Mouse (Mus musculus): ENCODE data around the gene Tmem119.

Gene Tmem119

DNA sequence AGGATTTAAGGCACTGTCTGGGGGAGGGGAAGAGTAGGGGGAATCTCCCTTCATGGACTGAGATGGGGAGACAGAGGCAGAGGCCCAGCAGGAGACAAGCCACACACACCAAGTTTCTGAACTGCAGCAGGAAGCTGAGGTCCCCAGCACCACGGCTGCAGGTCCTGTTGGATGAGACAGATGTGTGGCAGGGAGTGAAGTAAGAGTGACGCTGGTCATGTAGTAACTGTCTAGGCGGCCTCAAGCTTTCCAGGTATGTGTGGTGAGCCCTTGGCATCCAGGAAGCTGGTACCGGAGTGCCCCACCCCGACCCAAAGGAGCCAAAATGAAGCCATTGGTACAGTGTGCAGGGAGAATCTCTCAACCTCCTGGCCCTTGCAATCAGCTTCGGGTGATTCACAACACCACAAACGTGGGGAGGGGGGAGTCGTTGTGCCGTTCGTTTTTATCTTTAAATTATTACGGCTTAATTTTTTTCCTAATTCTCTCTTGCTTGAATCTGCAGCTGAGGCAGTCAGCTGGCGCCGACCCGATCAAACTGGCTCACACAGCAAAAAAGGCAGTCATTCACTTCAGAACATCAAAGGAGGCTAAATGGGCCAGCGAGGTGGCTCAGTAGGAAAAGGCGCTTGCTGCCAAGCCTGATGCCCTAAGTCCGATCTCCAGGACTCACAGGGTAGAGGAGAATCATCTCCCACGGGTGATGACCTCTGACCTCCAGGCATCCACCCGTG is 3.0 kb downstream of the Tmem119 start:
- in situ Hi-C loops (cut with MboI; ENCODE audit: unreplicated experiment in 2 of 2): loop anchor here (25.0 kb wide), 3 partner anchors 790 to 1535 kb away; partner anchors contain the start of genes Cryba4 (in 1 of the 2), Crybb1 (in 1 of the 2) and Tpst2 (in 1 of the 2)

DNA sequence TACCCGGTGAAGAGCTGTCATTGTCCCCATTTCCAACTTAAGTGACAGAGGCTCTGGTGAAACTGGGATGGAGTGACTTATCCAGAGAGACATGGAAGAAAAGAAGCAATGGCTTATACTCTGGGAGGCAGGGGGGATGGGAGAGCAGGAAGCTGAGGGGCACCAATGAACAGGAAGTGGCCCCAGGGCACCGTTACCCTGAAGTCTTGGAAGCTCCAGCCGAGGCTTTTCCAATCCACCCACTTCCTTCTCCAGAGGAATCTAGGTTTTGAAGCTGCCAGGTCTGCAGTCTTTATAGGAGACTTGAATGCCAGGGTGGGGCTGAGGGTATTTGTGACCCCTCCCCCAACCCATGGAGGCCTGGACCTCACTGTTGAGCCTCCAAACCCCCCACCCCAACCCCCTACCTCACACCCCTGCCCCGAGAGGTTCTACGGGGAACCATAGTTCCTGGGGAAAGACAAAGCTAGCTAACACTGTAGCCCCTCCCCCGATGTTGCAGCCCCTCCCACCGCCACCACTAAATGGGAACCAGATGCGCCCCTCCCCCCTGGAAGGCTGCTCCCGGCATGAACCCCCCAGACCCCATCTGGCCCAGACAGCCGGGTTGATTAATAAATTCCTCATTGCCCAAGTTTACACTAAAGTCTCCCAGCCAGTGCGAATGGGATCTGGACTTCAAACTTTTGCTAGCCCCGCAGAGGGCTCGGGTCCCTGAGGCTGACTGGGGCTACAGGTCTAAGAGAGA is 3.7 kb downstream of the Tmem119 start:
- in situ Hi-C loops (cut with MboI; ENCODE audit: unreplicated experiment in 2 of 2): loop anchor here (25.0 kb wide), 3 partner anchors 791 to 1534 kb away; partner anchors contain the start of genes Cryba4 (in 1 of the 2), Crybb1 (in 1 of the 2) and Tpst2 (in 1 of the 2)

DNA sequence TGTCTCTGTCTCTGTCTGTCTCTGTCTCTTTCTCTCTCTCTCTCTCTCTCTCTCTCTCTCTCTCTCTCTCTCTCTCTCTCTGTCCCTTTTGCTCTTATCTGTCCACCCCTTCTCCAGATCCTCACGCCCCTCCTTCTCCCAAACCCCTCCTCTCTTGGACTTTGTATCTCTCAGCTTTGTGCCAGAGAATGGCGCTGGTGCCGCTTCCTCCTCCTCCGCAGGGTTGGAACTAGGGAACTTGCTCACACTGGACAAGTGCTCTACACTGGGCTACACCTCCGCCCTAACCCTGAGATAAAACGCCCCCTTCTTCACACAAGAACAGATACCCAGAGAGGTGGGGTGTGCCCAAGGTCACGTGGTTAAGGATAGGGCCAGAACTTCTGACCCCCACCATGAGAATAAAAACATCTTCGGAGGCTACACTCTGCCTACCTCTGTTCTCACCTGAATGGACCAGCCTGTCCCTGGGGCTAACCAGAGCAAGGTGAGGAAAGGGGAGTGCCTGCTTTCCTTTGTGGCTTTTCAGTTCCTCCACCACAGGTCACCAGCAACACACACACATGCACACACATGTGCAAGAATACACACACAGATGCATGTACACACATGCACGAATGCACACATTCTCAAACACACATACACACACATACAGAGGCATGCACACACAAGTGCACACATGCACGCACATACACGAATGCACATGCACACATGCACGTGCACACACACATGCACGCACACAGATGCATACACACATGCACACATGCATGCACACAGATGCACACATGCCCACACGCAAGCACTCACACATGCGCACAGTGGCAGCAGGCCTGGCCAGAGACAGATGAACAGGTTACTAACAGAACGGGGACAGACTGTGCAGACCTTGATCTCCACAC is 8.9 kb downstream of the Tmem119 start:
- in situ Hi-C loops (cut with MboI; ENCODE audit: unreplicated experiment in 2 of 2): loop anchor here (25.0 kb wide), 3 partner anchors 796 to 1529 kb away; partner anchors contain the start of genes Cryba4 (in 1 of the 2), Crybb1 (in 1 of the 2) and Tpst2 (in 1 of the 2)

DNA sequence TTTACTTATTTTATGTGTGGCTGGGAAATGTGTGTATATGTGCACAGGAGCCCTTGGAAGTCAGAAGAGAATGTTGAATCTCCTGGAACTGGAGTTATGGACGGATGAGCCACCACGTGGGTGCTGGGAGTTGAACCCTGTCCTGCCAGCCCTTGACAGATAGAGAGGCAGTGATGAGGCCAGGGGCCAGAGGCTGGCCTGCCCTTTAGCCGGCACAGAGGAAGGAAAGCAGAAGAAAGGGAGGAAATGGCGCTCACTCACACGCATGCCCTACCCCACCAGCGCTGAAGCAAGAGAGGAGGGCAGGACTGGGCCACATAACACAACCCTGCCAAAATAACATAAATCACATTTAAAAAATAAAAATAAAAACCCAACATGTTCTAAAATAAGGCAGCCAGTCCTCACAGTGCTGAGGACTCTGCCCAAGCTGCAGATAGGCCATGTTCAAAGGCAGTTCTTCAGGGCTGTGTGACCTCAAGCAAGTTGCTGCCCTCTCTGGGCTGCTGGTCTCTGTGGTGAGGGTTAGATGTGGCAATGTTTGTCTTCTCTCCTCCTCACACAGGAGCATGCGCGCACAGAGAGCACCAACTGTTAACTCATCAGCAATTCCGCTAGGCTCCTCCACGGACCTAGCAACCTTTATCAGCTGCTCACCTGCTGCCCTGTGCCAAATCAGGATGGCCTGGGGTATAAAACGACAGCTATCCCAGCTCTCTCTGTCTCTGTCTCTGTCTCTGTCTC is 9.7 kb downstream of the Tmem119 start:
- in situ Hi-C loops (cut with MboI; ENCODE audit: unreplicated experiment in 2 of 2): loop anchor here (25.0 kb wide), 3 partner anchors 797 to 1528 kb away; partner anchors contain the start of genes Cryba4 (in 1 of the 2), Crybb1 (in 1 of the 2) and Tpst2 (in 1 of the 2)

DNA sequence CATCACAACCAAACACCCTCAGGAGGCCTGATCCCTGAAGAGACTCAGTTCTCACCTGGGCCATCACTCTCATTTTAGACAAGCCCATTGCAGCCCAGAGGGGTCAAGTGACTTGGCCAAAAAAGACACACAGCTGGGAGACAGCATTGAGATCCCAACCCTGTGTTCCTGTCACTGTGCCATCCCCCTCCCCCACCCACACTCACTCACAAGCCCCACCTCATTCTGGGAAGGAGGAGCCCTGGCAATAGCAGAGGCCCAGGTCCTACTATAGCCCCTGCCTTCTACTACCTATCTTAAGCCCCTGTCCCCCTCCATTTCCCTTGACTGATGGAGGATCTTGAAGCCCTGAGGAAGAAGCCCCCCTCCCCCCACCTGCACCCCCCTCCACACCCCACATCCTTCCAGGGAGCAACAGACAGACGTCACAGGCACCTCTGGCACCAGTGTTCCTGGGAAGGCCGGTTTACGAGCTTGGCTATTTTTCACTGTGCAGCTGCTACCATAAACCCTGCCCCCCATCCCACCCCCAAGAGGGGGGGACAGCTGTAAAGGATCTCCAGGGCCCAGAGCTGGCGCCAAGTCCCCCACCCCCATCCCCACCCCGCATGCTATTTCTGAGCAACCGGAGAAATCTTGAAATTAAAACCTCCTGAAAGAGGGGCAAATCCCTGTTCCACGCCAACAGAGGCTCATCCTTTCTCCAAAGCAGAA is 11.1 kb downstream of the Tmem119 start:
- in situ Hi-C loops (cut with MboI; ENCODE audit: unreplicated experiment in 2 of 2): loop anchor here (25.0 kb wide), 3 partner anchors 798 to 1527 kb away; partner anchors contain the start of genes Cryba4 (in 1 of the 2), Crybb1 (in 1 of the 2) and Tpst2 (in 1 of the 2)

DNA sequence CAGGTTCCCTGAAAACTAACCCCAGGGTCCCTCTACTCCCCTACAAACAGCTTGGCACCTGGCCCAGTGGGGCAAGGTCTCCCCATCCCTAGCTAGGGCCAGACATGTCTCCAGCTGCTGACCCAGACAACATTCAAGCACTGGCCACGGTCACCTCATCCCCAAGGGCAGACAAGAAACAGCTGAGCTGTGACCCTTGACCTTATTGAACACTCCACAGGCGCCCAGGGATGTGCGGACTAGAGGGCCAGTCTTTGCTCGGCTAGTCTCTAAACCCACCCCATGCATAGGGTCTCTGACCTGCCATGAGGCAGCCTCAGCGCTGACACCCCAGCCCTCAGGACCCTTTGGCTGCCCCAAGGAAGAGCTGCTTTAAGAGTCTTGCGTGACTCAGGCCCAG is 11.7 kb downstream of the Tmem119 start:
- in situ Hi-C loops (cut with MboI; ENCODE audit: unreplicated experiment in 2 of 2): loop anchor here (25.0 kb wide), 3 partner anchors 799 to 1526 kb away; partner anchors contain the start of genes Cryba4 (in 1 of the 2), Crybb1 (in 1 of the 2) and Tpst2 (in 1 of the 2)

DNA sequence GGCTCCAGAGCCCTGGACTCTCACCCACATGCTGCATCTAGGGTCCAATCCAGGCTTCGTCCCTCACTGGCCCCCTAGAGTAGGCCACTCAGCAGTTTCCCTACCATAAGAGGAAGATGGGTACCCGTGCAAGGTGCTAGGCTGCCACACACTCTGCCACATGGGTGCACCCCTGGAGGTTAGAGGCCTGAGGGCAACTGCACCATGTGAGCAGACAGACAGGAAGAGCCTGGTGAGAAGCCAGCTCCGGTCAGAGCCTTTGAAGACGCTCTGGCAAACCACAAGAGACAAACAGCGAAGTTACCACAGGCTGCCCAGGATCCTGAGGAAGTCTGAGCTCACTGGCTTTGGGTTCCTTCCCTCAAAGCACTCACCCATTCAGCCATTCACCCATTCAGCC is 13.3 kb downstream of the Tmem119 start:
- in situ Hi-C loops (cut with MboI; ENCODE audit: unreplicated experiment in 2 of 2): loop anchor here (25.0 kb wide), 3 partner anchors 800 to 1525 kb away; partner anchors contain the start of genes Cryba4 (in 1 of the 2), Crybb1 (in 1 of the 2) and Tpst2 (in 1 of the 2)

DNA sequence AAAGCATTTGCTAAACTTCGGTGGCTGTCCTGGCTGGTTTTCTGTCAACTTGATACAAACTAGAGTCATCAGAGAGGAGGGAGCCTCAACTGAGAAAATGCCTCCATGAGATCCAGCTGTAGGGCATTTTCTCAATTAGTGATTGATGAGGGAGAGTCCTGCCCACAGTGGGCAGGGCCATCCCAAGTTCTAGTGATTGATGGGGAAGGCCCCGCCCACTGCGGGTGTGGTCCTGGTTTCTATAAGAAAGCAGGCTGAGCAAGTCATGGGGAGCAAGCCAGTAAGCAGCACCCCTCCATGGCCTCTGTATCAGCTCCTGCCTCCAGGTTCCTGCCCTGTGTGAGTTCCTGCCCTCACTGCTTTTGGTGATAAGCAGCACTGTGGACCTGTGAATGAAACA is 16.2 kb downstream of the Tmem119 start:
- in situ Hi-C loops (cut with MboI; ENCODE audit: unreplicated experiment in 2 of 2): loop anchor here (25.0 kb wide), 3 partner anchors 803 to 1522 kb away; partner anchors contain the start of genes Cryba4 (in 1 of the 2), Crybb1 (in 1 of the 2) and Tpst2 (in 1 of the 2)

DNA sequence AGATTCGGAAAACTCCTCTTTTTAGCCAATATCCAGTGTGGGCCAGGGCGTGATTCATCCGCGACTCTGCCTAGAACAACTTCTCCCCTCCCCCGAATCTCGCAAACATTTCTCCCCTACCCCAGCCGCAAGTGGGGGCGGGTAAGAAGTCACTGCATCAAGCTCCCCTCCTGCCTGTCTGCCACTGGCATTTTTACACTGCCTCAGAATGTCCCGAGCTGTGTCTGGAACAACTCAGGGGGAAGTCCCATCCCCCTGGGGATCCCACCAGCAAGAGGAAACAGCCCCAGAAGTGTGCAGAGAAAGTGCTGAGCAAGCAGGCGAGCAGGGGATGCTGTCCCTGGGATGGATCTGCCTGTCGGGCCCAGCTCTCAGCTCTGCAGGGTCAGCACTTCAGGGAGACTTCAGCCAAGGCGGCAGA is 16.7 kb downstream of the Tmem119 start:
- in situ Hi-C loops (cut with MboI; ENCODE audit: unreplicated experiment in 2 of 2): loop anchor here (25.0 kb wide), 3 partner anchors 804 to 1521 kb away; partner anchors contain the start of genes Cryba4 (in 1 of the 2), Crybb1 (in 1 of the 2) and Tpst2 (in 1 of the 2)

DNA sequence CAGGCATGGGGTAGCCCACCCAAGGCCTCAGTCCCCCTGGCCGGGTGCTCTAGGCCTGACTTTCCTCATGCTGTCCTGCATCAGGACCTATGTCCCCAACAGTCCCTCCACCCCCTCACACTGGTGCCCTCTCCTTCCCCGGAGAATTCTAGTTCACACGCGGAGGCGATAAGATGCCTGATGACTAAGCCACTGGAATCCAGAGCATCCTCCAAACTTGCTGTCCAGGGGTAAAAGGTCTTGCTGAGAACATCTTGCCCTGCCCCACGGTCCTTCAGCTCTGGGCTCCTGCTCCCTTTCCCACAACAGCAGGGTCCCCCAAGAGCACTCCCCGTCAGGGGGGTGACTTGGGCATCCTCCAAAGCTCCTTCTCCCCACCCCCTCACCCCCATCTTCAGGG is 17.7 kb downstream of the Tmem119 start:
- in situ Hi-C loops (cut with MboI; ENCODE audit: unreplicated experiment in 2 of 2): loop anchor here (25.0 kb wide), 3 partner anchors 805 to 1520 kb away; partner anchors contain the start of genes Cryba4 (in 1 of the 2), Crybb1 (in 1 of the 2) and Tpst2 (in 1 of the 2)

DNA sequence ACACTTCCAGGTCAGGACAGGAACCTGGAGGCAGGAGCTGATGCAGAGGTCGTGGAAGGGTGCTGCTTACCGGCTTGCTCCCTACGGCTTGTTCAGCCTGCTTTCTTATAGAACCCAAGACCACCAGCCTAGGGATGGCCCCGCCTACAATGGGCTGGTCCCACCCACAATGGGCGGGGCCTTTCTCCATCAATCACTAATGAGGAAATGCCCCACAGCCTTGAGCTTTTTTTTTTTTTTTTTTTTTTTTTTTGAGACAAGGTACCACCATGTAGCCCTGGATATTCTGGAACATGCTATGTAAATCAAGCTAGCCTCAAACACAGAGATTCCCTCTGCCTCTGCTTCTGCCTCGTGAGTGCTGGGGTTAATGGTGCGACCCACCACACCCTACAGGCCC is 18.4 kb downstream of the Tmem119 start:
- in situ Hi-C loops (cut with MboI; ENCODE audit: unreplicated experiment in 2 of 2): loop anchor here (25.0 kb wide), 3 partner anchors 805 to 1520 kb away; partner anchors contain the start of genes Cryba4 (in 1 of the 2), Crybb1 (in 1 of the 2) and Tpst2 (in 1 of the 2)

DNA sequence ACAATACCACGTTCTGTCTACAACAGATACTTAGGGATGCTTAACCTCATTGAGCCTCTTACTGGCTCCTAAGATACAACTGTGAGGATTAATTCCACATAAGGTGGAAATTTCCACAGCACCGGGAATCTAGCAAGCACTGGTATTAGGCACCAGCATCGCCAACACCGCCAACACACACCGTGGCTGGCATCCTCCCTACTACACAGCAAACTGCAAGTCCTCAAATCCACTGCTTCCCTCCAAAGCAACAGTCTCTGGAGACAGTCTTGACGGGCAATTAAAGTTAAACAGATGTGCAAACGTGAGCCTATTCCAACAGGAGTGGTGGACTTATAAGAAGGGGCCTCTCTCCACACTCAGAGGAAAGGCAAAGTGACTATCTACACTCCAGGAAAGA is 19.1 kb downstream of the Tmem119 start:
- in situ Hi-C loops (cut with MboI; ENCODE audit: unreplicated experiment in 2 of 2): loop anchor here (25.0 kb wide), 3 partner anchors 806 to 1519 kb away; partner anchors contain the start of genes Cryba4 (in 1 of the 2), Crybb1 (in 1 of the 2) and Tpst2 (in 1 of the 2)

DNA sequence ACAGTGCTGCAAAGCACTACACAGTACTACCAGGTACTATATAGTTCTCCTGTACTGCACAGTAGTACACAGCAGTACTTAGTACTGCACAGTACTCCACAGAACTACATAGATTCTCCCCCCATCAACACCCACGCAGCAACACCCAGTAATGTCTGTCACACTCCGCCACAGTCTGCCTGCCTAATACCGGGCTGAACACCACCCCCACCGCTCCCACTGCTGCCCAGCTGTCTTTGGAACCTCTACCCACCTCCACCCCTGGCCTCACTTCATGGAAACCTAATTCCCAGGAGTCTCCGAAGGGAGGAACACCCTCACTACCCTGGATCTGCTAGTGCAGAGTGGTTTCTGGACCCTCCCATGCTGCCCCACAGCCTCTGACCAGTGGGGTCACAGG is 19.6 kb downstream of the Tmem119 start:
- in situ Hi-C loops (cut with MboI; ENCODE audit: unreplicated experiment in 2 of 2): loop anchor here (25.0 kb wide), 3 partner anchors 807 to 1518 kb away; partner anchors contain the start of genes Cryba4 (in 1 of the 2), Crybb1 (in 1 of the 2) and Tpst2 (in 1 of the 2)

DNA sequence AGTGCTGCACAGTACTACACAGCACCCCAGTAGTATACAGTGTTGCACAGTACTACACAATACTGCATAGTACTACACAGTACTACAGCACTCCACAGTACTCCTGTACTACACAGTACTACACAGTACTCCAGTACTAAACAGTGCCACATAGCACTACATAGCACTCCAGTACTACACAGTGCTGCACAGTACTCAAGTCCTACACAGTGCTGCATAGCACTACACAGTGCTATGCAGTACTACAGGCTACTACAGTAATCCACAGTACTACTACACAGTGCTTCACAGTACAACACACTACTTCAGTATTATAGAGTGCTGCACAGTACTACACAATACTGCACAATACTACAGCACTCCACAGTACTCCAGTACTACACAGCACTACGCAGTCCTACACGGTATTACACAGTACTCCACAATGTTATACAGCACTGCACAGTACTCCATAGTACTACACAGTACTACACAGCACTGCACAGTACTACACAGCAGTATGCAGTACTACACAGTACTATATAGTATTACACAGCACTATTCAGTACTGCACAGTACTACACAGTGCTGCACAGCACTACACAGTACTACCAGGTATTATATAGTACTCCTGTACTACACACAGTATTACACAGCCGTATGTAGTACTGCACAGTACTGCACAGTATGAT is 20.1 kb downstream of the Tmem119 start:
- in situ Hi-C loops (cut with MboI; ENCODE audit: unreplicated experiment in 2 of 2): loop anchor here (25.0 kb wide), 3 partner anchors 807 to 1518 kb away; partner anchors contain the start of genes Cryba4 (in 1 of the 2), Crybb1 (in 1 of the 2) and Tpst2 (in 1 of the 2)

DNA sequence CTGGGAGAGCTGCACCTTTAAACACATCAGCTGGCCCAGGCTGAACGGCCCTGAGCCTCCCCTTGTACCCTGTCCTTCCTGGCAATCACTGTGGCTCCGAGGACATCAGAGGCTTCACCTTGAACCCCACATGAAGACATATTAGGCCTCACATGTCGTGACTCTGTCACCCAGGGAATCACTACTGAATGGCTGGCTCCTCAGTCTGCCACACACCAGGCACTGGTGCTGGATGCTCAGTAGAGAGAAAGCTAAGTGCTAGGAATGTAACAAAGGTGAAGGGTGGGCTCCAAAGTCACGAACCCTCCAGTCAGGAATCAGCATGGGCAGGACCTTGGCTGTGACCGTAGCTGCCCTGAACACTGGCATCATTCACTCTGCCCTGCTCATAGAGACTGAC is 20.7 kb downstream of the Tmem119 start:
- in situ Hi-C loops (cut with MboI; ENCODE audit: unreplicated experiment in 2 of 2): loop anchor here (10.0 to 25.0 kb wide), 4 partner anchors 175 to 1517 kb away; partner anchors contain the start of genes Cryba4 (in 1 of the 2), Crybb1 (in 1 of the 2) and Tpst2 (in 1 of the 2)

DNA sequence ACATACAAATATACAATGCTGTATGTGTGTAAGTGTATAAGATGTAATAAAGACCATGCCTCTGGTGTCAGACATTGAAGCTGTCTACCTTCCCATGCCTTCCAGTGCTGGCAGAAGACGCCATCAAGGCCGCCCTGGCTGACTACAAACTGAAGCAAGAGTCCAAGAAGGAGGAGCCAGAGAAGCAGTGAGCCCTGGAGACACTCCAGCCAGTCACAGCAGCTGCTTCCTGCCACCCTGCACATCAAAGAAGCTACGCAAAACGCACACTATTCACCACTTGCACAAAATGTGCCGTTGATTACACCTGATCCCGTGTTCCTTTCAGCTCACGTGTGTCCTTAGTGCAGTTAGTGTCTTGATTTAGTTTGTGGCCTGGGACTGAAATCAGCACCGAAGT is 22.6 kb downstream of the Tmem119 start:
- in situ Hi-C loops (cut with MboI; ENCODE audit: unreplicated experiment in 2 of 2): loop anchor here (10.0 to 25.0 kb wide), 4 partner anchors 177 to 1515 kb away; partner anchors contain the start of genes Cryba4 (in 1 of the 2), Crybb1 (in 1 of the 2) and Tpst2 (in 1 of the 2)

DNA sequence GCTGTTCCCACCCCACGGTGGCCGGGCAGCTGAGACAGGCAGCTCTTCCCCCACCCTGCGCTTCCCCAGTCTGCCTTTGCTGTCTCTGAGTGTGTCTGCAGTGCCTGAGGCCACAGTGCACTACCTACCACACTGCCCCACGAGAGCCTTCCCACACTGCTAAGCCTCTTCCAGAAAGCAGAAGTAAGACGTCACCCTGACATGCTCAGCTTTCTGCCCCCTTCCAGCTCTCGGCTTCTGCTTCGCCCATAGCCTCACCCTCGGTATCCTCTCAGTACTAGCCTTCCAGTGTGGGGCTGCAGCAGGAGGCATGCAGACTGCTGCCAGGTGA is 23.5 kb downstream of the Tmem119 start:
- in situ Hi-C loops (cut with MboI; ENCODE audit: unreplicated experiment in 2 of 2): loop anchor here (10.0 to 25.0 kb wide), 4 partner anchors 178 to 1515 kb away; partner anchors contain the start of genes Cryba4 (in 1 of the 2), Crybb1 (in 1 of the 2) and Tpst2 (in 1 of the 2)
